Mouse (Mus musculus): ENCODE measurements around the gene Tspan5.

DNA sequence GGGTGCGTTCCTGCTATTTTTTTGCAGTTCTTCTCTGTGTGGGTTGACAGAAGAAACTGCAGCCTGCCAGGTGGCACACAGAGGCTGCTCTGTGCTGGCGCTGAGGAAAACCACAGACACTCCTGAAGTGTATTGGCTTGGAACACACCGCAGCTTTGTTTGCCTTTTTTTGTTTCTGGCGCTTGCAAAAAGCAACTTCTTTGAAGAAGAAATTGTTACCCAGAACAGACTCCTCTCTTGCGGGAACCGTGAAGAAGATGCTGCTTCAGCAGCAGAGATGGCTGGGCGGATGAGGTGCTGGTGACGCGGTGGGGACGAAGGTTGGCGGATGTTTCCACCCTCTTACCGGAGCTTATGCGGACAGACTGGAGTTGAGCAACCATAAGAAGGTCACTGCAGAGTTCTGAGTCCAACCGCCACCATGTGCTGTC lies 135.0 kb downstream of the Tspan5 start:
- TF ChIP-seq ZNF384 (IDR thresholded peaks at IDR 0.05; ENCODE audit: low read depth, low read length) (no peak), CHD2 (IDR thresholded peaks at IDR 0.05; ENCODE audit: low read depth, low read length) (no peak), MAFK (IDR thresholded peaks at IDR 0.05; ENCODE audit: insufficient read depth, low read depth, low read length) (no peak), HCFC1 (IDR thresholded peaks at IDR 0.05; ENCODE audit: borderline replicate concordance, insufficient read depth, low read length) (no peak)
